Mouse (Mus musculus) kidney, adult 2 months (tissue): ENCODE measurements around the gene Ksr1.

Source experiments
- CTCF ChIP-seq: fragments of 200-500 bp; conservative IDR thresholded peaks from 2 replicates; pipeline ENCODE4 v1.5.1; 2011; ENCODE audit warnings: low read depth, mild to moderate bottlenecking, control low read depth, low read length, moderate library complexity, mixed read lengths; ENCODE audit not compliant: insufficient read depth, insufficient read length
- POLR2A ChIP-seq: fragments of 200-500 bp; IDR thresholded peaks from one replicate; pipeline ENCODE4 v1.6.1; 2011; ENCODE audit warnings: low read depth, low read length, control low read depth

DNA sequence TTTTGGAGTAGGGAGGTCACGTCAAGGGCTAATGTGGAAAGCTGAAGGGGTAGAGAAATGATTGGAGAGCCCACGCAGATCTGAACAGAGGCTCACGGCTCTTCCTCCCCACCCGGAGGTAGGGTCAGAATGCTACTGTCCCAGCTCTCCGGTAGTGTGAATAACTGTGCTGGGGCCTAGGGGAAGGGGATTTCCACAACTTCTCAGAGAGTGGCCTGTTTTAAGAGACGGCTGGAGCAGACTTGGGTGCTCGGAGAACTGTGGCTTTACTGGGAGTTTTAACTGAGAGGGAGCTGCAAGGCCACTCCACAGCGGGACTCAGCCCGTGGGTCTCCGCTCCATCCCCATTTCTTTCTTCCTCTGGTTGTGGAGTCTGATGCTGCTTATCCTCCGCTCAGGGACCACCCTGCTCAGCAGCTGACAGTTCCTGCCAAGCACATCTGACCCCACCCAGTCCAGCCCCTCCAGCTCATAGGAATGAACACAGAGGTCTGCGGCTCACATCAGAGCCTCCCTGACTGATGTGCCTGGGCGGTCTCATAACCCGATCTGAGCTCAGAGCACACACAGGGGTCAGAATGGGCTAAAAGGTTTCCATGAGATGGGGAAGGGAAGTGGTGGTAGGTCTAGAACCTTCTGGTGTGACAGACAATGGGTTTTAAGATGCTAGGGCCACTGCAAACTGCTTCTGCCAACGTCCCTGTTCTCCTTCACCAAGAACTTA lies 131.4 kb downstream of the Ksr1 start:
- no peak for TF ChIP-seq CTCF
- TF ChIP-seq POLR2A = no peak
